Mouse (Mus musculus): ENCODE measurements around the gene Dnase1l1. TPM values are rescaled to one million over a fixed set of nuclear protein-coding genes. Genes with fewer than 3 reads are reported as not detected.

Gene Dnase1l1
- 10 to 100 TPM; 53.1 to 55.1 TPM for total RNA-seq (2021)
- long read RNA-seq, experiment 1, transcript Dnase1l1-201 (8 exons, 1,625 nt) = major isoform, 34 of 52 reads
- long read RNA-seq, experiment 1, transcript Dnase1l1-203 (3 exons, 755 nt) = minor isoform, 5 of 52 reads
- long read RNA-seq, experiment 1, partial matches to known transcripts = 1 of 52 reads
- long read RNA-seq, experiment 1, other reads (novel, unspliced or antisense) = 12 of 52 reads
- long read RNA-seq, experiment 2, transcript Dnase1l1-201 (8 exons, 1,625 nt) = major isoform, 36 of 52 reads
- long read RNA-seq, experiment 2, partial matches to known transcripts = 0 of 52 reads
- long read RNA-seq, experiment 2, other reads (novel, unspliced or antisense) = 12 of 52 reads

DNA sequence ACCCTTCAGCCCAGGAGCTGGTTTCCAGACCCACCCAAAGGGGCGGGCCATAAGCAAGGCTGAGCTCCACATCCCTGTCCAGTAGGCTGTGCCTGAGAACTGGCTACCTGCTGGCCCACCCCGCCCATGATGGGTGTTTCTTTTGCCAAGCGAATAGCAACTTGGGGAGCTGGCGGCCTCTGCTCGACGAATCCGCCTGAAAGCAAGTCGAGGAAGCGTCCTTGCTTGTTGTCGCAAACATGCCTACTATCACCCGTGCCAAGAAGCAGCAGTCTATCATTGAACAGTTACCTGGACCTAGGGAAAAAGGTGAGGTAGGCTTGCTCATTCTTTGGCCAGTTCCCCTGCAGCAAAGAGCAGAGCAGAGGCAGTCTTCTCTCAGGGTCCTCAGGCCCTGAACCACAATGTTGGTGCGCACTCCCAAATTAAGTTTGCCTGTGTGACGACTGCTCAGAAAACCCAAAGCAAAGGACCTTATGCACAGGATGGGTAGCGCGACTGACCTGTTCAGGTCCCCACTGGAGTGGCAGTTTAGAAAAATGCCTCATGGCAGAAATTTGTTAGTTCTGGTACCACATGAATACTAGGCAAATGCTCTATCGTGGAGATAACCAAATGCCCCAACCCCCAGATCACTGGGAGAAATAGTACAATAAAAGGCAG lies at the start of gene Dnase1l1, which contains the start of gene Taz:
Dnase1l1 (minus strand) TSS at position 606 of the 663 bp plus-strand sequence.
Taz (plus strand) TSS at position 181 of the 663 bp plus-strand sequence.
- DNase-seq (ENCODE audit: low spot score in 2 of 2) = peak; percentile 34 to 72

DNA sequence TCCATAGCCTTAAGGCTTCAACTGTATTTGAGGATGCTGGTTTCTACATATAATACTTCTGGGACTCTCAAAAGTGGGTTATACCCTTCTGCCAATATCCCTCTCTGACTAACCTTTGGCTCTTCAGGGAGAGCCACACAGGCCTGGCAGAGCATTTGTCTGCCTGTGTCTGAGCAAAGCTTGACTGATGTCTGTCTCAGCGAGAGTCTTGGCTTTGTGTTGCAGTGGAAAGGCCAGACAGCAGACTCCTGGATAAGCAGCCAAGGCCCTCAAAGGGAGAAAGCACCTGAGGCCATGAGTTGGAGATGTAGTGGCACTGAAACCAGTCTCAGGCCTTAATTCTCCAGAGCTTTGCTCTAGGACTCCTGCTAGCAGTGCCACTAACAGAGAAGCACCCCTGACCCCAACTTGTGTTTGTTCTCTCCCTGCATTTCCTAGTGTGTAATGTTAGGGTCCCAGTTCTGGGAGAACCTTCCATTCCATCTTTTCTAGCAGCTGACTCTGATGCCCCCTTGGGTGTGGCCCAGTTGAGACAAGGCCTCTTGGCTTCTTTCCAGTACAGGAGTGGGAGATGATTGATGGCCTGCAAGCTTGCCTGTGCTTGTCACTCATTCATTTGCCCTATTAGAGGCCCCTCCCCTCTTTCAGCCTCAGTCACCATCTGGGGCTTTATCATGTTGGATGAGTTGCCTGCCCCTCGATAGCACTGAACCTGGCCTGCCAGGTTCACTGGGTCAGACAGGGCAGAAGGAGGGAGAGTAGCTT lies 48.2 kb upstream of the Dnase1l1 start:
- no peak for DNase-seq (ENCODE audit: low spot score in 2 of 2)

DNA sequence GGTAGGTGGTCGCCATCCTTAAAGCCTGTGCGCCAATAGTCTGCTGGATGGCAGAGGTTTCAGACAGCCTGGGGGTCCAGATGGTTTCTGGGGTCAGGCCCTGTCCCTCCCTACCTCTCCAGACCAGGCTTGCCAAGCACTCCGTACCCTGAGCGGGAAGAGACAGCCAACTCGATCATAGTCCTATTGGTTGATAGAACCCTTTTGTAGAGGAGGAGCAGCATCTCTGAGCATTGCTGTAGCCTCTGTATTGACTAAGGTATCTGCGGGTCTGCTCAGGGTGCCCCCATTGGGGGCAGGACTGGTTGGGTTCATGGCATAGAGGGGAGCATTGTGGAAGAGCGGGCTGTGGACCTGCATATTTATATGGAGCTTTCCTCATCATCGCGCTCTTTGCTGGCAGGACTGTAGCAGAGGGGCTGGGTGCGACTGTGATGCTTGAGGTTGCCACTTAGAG lies 47.1 kb upstream of the Dnase1l1 start:
- no peak for DNase-seq (ENCODE audit: low spot score in 2 of 2)

DNA sequence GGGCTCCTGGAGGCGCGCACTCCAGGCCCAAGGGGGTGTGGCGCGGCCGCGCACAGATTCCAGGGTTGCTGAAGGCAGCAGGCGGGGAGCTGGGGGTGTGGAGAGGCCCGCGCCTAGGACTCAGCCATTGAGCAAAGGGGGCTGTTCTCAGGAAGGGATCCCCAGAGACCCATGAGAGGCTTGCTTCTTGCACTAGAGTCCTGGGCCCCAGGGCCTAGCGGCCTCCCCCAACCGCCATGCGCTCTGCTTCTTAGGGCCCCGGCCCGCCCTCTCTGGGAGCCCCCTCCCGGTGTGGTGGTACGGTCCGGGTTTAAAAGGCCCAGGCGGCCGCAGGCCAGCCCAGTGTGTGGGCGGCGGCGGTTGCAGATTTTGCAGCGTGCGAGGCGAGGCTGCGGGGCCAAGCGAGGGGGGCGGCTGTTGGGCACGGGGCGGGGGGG lies 46.6 kb upstream of the Dnase1l1 start, which contains the start of gene Plxna3:
Plxna3 (plus strand) TSS at position 342 of the 437 bp plus-strand sequence.
- DNase-seq (ENCODE audit: low spot score in 2 of 2) = peak; percentile 50 to 71

DNA sequence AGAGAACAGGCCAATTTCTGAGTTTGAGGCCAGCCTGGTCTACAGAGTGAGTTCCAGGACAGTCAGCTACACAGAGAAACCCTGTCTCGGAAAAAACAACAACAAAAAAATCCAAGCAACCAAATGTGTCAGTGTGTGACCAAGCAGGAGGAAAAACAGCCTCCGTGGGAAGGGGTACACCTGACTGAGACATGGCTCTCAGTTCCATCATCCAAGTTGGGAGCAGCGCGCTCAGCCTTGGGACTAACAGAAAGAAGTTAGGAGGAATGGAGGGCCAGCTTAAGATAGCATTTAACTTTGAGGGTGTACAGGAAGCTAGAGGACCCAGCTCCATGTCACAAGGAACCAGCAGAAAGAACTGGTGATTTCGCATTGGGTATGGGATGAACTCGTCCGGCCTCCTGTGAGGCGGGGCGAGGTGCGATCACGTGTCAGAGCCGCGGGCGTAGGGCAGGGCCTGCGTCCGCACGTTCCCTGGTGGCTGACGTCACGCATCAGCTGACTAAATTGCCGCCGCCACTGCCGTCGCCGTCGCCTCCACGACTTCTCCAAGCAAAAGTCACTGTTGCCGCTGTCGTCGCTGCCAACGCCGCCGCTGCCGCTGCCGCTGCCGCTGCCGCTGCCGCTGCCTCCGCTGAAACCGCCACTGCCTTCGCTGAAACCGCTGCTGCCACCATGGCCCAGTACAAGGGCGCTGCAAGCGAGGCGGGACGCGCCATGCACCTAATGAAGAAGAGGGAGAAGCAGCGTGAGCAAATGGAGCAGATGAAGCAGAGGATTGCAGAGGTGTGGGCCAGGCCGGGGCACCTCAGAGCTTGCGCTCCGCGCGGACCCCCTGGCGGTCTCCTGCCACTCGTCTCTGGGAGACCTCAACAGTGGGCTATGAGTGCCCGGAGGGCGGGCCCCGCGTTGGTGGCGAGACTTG lies 30.7 kb upstream of the Dnase1l1 start, which contains the start of gene Fam50a:
Fam50a (plus strand) TSS at position 494 of the 925 bp plus-strand sequence.
- DNase-seq (ENCODE audit: low spot score in 2 of 2) = peak; percentile 72 to 86

DNA sequence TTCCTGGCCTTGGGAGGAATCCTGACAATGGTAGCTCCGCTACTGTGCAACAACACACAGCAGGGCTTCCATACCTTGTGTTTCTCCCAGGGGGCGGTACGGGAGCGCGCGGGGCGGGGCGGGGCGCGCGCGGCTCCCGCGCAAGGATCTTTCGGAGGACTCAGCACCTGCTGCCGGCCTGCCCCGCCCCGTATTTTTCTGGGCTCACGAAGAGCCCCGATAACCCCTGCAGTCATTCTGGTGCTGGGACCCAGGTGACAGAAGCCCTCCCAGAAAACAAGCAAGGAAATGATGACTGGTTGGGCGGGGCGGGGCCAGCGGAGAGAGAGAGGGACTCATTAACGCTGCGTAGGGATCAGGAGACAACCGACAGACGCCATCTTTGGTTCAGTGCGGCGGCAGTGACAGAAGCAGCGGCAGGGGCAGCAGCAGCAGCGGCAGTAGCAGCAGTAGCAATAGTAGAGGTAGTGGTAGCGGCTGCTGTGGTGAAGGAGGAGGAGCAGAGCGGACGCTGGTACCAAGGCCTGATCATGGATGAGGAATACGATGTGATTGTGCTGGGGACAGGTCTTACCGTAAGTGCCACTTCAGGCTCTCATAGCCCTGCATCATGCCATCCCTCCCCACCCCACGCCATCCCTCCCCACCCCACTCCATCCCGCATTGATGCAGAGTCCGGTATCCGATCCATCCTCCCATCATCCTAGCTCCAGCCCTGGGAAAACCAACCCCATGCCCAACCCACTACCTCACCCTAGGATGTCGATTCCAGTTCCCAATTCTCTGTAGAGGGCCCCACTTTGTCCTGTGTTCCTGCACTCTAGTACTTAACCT lies 22.9 kb upstream of the Dnase1l1 start, which contains the start of gene Gdi1:
Gdi1 (plus strand) TSS at position 132 of the 834 bp plus-strand sequence.
- peak; percentile 28 to 63 for DNase-seq (ENCODE audit: low spot score in 2 of 2)

DNA sequence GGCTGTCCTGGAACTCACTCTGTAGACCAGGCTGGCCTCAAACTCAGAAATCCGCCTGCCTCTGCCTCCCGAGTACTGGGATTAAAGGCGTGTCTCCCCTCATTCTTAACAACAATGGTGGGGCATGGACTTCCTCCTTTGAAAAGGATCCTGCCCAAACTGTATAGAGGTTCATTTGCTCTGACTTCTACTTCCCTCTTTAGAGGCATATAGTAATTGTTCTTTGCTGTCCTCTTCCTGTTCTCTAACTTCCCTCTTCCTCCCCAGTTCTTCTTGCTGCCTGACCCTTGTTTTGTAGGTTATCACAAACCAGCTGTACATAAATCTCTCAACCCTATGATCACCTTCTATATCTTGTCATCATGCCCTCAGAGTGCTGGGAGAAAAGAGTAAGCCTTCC lies 17.6 kb upstream of the Dnase1l1 start:
- no peak for DNase-seq (ENCODE audit: low spot score in 2 of 2)

DNA sequence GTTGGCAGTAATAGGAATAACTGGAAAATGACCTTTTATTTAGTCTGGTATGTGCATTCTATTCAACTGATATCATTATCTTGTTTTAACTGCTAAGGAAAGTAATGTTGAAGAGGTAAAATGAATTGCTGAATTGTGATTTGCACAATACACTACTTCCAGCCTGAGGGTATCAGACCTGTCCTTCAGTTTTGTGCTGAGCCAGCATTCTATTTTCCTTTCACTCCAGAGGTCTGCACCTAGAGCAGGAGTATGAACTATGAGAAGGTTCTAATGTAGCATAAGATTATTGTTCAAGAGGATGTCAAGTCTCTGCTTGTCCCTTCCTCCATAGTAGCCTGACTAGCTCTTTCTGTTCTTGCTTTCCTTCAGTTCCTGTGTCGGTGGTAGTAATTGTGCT lies 16.2 kb upstream of the Dnase1l1 start:
- no peak for DNase-seq (ENCODE audit: low spot score in 2 of 2)

DNA sequence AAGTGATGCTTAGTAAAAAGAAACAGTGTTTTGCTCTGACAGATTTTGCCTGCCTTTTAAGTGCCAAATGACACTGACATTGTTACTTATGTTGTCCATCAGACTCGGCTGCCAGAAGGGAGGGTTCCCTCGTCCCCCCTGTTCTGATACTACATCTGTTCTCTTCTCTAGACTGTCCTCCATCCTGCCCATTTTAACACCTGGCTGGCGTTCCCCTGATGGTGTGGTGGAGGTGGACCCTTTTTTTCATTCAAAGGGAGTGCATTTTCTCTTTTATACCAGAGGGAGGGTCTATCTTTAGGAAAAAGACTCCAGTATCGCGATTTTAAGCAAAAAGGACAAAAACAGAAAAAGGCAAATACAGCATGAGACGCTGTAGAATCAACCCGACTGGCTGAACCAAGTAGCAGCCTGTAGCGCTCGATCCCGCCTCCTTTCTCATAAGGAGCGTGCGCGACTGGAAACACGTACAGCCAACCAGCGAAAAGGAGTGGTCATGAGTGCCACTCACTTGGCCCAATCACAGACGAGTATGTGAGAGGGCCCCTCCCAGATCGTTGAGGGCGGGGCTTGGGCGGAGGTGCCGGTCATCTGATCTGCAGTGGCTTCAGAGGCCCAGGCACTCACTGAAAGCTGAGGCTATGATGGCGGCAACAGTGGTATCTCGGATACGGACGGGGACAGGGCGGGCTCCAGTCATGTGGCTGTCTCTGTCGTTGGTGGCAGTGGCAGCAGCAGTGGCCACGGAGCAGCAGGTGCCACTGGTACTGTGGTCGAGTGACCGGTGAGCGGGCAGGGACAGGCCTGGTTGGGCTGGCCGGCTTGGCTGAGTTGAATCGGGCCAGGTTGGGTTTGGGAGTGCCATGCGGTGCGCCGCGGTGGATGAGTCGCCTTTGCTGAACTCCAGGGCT lies 14.7 kb upstream of the Dnase1l1 start, which contains the start of gene Atp6ap1:
Atp6ap1 (plus strand) TSS at position 560 of the 911 bp plus-strand sequence.
- DNase-seq (ENCODE audit: low spot score in 2 of 2) = peak; percentile 73 to 91

DNA sequence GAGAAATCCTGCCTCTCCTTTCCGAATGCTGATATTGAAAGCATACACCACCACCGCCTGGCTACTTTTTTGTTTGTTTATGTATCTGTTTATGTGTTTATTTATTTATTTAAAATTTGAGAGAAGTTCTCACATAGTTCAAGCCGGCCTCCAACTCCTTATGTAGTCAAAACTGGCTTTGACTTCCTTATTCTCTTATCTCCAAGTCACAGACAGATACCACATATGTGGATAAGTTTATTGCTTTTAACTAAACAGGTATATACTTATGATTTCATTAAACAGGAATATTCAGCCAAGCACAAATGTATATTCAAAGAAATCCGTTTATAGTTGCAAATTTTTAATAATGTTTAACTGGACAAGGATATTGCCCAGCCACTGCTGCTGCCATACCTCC lies 11.3 kb upstream of the Dnase1l1 start:
- no peak for DNase-seq (ENCODE audit: low spot score in 2 of 2)

DNA sequence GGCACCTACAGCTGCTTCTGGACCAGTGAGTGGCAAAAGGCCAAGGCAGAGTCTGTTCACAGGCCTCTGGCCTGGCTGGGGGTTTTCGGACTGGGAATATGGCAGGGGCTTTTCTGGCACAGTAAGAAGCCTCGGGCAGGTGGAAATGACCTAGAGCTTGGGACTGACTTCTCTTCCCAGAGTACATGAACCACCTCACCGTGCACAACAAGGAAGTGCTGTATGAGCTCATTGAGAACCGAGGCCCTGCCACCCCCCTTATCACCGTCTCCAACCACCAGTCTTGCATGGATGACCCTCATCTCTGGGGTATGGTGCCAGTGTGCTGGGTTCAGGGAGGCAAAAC lies 928 bp upstream of the Dnase1l1 start:
- no peak for DNase-seq (ENCODE audit: low spot score in 2 of 2)

DNA sequence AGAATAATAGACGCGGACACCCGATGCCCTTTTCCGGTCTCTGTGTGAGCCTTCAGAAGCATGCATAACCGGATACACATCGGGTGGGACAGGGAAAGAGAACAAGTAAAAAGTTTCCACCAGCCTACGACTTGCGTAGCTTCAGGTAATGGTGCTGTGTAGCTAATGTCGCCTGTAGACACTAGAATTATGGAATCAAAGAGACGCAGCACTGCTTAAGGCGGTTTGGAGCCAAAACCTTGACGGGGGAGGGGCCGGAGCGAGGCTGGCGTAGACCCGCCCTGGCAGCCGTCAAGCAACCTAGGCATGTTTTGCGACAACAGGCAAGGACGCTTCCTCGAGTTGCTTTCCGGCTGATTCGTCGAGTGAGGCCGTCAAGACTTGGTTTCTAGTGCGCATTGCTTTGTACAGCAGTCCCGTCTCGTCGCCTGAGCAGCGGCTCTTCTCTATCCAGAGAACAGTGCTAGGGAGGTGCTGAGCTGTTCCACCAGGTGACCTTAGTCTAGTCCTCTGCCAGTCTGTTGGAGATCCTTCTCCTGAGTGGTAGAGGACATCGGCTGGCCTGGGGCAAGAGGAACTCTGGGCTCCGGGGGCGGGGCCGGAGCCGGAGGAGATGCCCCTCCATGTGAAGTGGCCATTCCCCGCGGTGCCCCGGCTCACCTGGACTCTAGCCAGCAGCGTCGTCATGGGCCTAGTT lies 406 bp upstream of the Dnase1l1 start:
- DNase-seq (ENCODE audit: low spot score in 2 of 2) = peak; percentile 54 to 79

DNA sequence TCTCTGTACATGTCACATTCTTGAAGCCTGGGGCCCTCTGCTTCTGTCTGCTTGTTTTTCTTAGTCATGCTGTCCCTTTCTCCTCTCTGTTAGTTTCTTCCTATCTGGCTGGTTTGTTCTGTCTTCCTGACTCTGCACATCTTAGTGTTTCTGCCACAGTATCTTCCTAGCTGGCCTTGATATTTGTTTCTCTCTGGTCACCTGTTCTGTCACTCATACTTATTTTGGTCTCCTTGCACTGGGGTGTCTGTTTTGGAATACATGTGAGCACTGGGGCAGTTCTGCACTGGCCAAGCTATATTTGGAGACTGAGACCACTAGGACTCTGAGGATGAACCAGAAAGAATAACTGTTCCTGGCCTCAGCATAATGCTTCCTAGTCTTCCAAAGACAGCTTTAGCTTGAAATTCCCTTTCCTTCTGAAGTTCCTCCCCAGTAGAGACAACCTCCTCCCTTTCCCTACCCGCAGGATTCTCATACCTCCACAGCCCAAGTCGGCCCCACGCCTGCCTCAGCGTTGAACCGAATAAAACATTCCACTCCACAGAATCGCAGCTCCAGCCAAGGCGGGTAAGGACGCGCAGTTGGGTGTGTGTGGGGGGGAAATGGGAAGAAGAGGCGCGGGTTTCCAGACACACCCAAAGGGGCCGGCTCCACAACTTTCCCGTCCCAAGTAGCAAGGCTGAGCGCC lies 951 bp downstream of the Dnase1l1 start:
- no peak for DNase-seq (ENCODE audit: low spot score in 2 of 2)

DNA sequence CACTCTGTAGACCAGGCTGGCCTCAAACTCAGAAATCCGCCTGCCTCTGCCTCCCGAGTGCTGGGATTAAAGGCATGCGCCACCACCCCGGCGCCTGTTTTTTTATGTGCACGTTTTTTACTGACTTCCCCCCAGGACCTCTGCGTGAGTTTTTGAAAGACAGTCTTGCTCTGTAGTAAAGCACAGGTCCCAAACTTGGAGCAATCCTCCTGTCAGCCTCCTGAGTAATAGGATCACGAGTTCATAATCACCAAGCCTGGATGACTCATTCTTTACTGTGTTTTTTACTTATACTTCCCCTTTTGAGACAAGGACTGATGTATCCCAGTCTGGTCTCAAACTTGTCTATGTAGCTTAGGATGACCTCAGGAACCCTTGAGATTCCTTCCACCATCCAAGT lies 4.2 kb downstream of the Dnase1l1 start:
- DNase-seq (ENCODE audit: low spot score in 2 of 2) = no peak

DNA sequence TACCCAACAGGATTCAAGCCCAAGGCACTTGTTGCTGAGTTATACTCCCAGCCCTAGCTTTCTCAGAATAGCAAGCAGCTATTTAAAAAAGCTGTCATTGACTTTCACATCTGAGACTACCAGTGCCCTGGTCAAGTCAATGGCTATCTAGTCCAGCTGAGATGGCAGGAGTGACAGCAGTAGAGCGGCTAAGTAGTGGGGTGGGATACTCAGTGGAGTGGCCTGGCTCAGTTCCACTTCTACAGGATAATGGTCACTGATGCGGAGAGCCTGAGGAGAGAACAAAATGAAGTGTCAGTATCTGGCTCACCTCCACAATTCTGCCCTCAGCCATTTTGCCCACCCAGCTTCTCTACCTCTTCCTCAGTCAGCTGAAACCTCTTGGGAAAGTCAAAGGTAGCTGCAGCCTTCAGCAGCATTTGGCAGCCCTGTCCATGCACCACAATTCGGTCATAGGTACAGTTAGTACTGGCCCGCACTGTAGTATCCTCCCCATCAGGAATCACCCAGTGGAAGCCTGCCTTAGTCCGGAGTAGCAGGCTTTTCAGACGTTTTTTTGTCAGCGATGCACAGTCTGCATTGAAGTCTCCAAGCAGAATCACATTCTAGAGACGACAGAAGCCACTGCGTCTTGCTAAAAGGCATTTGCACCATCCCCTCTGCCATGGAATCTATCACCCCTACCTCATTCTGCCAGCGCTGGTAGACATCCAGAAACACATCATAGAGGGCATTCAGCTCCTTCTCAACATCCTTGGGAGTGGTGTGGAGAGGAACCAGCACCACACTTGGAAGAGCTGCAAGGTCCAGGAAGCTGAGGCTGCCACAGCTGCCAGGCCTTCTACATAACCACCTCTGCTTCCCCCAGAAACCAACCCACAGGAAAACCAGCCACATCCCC lies 8.5 kb downstream of the Dnase1l1 start:
- DNase-seq (ENCODE audit: low spot score in 2 of 2) = no peak
